Mouse (Mus musculus) telencephalon, adult 2 months (tissue): ENCODE measurements at regions not wholly inside any gene's neighbourhood (a gene's known extent, or its start where the extent isn't known, plus 50 kb on each side); places are given as distances from the start of the nearest gene placed in this dataset.
A peak's percentile ranks its signal among the peaks of the same experiment; 100 is the strongest.

Source experiments
- DNase-seq: peaks from one replicate; pipeline ENCODE4 v3.0.0-alpha.2; 2011; ENCODE audit warnings: low read depth, low spot score

- DNase-seq, result no peak
Measured at GRCm38 (mm10) chr14:97694238-97694637, 475.3 kb downstream of the Dach1 start.

DNA sequence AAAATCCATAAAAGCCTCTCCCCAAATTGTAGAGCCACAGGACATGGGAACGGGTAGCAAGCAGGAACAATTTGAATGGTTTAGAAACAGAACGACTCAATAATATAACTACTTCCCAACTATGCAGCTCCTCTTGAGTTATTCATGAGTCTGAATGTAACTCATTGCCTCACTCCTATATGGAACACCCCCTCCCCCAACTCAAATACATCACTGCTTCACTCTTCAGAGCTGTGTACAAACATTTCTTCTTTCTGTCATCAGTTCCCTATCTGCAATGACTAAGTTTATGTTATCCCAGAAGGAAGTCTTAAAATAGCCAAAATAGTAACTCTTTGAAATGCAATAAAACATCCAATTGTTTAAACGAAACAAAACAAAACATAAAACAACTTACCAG, 484.9 kb downstream of the Dach1 start:
- no peak for DNase-seq

- no peak for DNase-seq
Measured at GRCm38 (mm10) chr14:97667806-97668205, 501.8 kb downstream of the Dach1 start.

DNA sequence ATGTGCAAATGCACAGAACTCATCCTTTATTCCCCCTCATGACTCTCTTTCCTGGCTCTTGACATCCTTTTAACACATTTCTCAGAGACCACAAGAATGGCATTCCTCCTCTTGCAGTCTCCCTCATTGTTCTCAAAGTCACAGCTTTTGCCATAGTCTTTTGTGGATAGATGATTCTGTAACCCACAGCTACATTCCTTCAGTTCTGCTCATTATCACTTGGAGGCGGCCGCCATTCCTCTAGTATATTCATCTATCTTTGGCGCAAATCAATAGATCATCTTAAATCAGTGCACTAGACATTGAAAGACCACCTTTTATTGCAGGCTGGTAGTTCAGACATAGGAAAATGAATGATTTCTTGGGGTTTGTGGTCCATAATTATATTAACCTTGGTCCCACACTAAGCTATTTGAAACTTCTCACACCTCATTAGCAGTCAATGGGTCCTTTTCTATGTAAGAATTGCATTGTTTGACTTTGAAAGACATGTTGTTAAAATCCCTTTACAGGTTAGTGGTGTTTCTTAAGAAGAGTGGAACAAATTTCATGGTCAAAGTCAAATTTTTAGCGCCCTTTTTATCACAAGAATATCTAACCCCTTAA, 531.3 kb downstream of the Dach1 start:
- DNase-seq, result no peak

GRCm38 (mm10) chr14:97611438-97611837, 558.1 kb downstream of the Dach1 start:
- no peak for DNase-seq

GRCm38 (mm10) chr14:97596694-97597093, 572.9 kb downstream of the Dach1 start:
- no peak for DNase-seq

- no peak for DNase-seq
Measured at GRCm38 (mm10) chr14:97588611-97589010, 581.0 kb downstream of the Dach1 start.

GRCm38 (mm10) chr14:97588182-97588581, 581.4 kb downstream of the Dach1 start:
- peak; percentile 12 for DNase-seq

- no peak for DNase-seq
Measured at GRCm38 (mm10) chr14:97586962-97587361, 582.6 kb downstream of the Dach1 start.

GRCm38 (mm10) chr14:97570274-97570673, 599.3 kb downstream of the Dach1 start:
- no peak for DNase-seq

- DNase-seq, result no peak
Measured at GRCm38 (mm10) chr14:97560121-97560907, 609.3 kb downstream of the Dach1 start.

GRCm38 (mm10) chr14:97559559-97559958, 610.0 kb downstream of the Dach1 start:
- no peak for DNase-seq

GRCm38 (mm10) chr14:97558289-97558688, 611.3 kb downstream of the Dach1 start:
- DNase-seq, result no peak

- peak; percentile 1 for DNase-seq
Measured at GRCm38 (mm10) chr14:97557888-97558287, 611.7 kb downstream of the Dach1 start.

DNA sequence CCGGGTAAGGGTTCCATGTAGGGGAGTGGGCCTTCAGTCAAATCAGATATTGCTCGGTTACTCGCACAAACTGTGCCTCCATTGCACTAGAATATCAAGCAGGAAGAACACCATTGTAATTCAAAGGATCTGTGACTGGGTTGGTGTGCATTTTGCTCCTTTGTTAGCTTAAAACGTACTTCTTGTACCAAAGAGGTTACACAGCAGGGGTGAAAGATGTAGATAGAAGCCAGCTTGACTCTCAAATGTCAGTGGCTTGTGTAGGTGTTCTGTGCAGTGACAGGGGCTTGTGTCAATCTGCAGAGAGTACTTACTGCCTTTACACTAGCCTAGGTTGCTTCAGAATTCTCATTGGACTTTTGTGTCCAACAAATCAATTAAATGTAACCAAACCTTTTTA, 623.3 kb downstream of the Dach1 start:
- no peak for DNase-seq

DNA sequence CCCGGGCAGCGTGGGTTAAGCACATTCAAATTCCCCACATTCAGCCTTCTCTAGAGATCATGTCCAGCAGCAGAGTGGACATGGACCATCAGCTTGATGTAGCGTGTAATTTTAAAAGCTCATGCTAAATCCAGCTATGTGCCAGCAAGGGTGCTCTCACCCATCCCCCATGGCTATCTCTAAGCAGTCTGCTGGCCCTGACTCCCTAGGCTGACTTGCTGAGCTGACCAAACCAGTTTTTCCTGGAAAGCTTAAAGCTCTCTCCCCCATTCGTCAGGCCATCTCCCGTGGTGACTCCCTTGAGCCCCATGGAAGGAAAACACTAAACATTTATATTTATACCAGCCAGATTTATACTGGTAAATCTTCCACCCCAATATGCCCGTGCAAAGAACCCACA, 625.3 kb downstream of the Dach1 start:
- no peak for DNase-seq

DNA sequence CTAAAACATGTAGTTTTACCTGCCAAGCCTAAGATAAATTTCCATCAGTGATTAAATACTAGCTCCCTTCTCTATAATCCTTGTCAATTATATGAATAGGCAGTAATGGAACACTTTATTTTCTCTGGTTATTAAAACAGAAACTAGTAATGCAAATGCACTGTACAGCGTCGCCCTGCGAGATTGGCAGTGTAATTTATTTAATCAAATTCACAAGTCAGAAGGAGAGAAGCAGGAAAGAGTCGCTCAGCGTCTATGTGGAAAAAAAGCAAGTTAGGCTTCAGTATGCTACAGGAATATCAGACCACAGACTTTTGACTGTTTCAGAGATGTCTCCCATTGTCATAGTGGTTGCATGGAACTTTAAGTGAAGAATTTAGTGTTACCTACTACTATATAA, 632.6 kb downstream of the Dach1 start:
- no peak for DNase-seq

DNA sequence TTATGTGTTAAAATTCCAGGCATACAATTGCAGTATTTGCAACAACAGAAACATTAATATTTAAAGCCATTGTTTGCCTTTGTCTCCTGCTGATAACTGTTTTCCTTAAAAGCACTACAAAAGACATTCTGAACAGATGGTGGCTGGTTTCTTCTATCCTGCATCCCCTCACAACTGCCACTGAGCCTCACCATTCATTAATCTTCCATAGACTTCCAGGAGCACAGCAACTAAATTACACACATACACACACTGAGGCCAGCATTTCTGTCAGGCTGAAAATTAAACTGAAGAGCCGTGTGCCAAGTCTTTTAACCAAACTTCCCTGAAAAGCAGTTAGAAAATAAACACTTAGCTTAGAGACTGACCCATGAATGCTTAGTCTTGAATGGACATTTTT, 658.2 kb downstream of the Dach1 start:
- no peak for DNase-seq

GRCm38 (mm10) chr14:97489427-97490347, 679.9 kb downstream of the Dach1 start:
- DNase-seq, result no peak

DNA sequence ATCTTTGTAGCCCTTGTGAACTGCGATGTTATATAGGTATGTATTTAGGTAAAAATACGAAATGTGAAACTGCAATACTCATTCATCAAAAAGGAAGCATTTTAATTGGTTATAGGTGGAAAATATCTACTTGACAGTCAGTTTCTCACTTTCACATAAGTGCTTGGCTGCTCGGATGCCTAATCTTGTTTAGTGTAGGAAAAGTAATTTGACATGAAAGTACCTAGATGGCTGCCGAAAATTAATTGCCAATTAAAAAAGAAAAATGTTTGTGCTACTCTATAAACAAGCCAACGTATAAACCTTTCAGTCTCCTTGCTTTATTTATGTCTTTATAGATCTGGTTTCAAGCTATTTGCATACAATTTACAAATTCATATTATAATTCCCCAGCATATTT, 691.3 kb downstream of the Dach1 start:
- no peak for DNase-seq

DNA sequence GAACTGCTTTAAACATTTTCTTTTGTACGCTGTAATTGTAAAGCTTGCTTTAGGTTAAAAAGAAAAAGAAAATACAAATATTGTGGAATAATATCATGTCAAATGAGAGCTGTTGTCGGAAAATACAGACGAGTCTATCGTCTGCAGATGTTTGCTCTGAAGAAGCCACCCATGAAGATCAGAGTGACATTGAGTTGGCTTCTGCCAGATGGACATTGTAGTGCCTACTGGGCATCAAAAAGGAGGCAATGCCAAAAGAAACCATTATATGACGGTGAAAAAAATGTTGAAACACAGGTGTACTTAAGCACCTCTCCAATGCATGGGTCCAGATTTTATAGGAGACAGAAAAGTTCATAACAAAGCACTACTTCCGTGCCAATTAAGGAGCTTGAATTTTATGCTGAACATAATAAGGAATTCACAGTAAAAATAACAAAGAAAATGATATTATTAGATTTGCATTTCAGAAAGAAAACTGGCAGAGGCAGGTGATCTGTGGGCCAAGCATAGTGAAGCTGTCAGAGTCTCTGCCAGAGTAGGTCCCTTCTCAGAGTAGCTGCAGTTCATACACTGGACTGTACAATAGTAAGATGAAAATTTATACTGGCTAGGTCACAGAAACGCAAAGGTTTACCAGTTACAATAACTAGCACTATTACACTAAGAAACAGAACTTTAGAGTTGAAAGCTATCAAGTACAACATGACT, 718.9 kb downstream of the Dach1 start:
- DNase-seq, result no peak

DNA sequence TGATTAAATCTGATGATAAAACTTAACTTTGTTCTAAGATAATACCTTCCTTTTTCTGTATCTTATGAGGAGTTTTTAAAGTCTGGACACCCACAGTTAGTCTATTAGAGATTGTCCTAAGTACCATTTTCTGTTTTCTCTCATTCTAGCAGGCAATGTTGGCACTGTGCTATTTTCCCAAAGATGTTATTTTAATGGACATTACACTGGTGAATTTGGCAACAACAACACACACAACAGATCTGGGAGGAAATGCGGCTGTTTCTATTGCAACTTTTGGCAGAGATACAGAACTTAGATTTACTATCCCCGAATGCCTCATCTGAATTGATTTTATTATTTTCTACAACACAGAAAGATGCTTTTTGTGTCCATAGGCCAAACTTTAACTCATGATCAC, 720.9 kb downstream of the Dach1 start:
- DNase-seq, result no peak
